In genomic region chr7:79520222-79520710, GRCm38 (mm10) we compare ENCODE assay signal across 8 mouse cellular contexts. TPM values are rescaled to one million over a fixed set of nuclear protein-coding genes. Genes with fewer than 3 reads are reported as not detected.
DNase-seq lines count a peak whose midpoint lies in the region; ATAC-seq lines count a peak whose summit lies in the region.
"Had no signal": no experiment of that assay in that cellular context is flagged by ENCODE, and none has a peak within 500 bp of the region (broad histone marks: within the 10 kb centered on the region; RNA-seq: fewer than 3 reads in every experiment).

No protein-coding gene starts in this region.

- H3K4me1 ChIP-seq in neural tube, embryonic 11.5 days (ENCODE audit: control insufficient read depth, insufficient read depth, low read length), result peaks cover 54% of the 10 kb centered on the region
- peaks cover 26% of the 10 kb centered on the region for H3K4me1 ChIP-seq in heart, embryonic 10.5 days

- WGBS in neural tube, embryonic 11.5 days, result 27% methylated on average over 2 of the region's 2 CpGs
- WGBS in heart, embryonic 10.5 days, result 19% methylated on average over 2 of the region's 2 CpGs

- no peaks in the 10 kb centered on the region for H3K36me3 ChIP-seq in neural tube, embryonic 11.5 days (ENCODE audit: control insufficient read depth, insufficient read depth, low read length)
- H3K36me3 ChIP-seq in heart, embryonic 10.5 days, result no peaks in the 10 kb centered on the region
- H3K36me3 ChIP-seq: limb, embryonic 12.5 days had no signal

- H3K27me3 ChIP-seq in neural tube, embryonic 11.5 days (ENCODE audit: control insufficient read depth, insufficient read depth, low read length), result no peaks in the 10 kb centered on the region; the same call in 1 of the 2 replicates
- peaks cover 98% of the 10 kb centered on the region for H3K27me3 ChIP-seq in heart, embryonic 10.5 days (ENCODE audit: insufficient read depth, poor library complexity, severe bottlenecking)

- H3K9ac ChIP-seq in neural tube, embryonic 11.5 days (ENCODE audit: low read length), result peak overlapping the region; percentile 30; the same call in 1 of the 2 replicates
- H3K9ac ChIP-seq: limb, embryonic 12.5 days had no signal

- no peaks in the 10 kb centered on the region for H3K9me3 ChIP-seq in neural tube, embryonic 11.5 days (ENCODE audit: control insufficient read depth, low read length)
- H3K9me3 ChIP-seq in heart, embryonic 10.5 days, result no peaks in the 10 kb centered on the region
- H3K9me3 ChIP-seq: limb, embryonic 12.5 days had no signal

- DNase-seq in neural tube, embryonic 11.5 days (ENCODE audit: low spot score), result peak; percentile 70
- DNase-seq in neural tube, embryonic 10.5 days (ENCODE audit: extremely low spot score, low spot score), result no peak
- DNase-seq in cerebellum, adult 9-11 months, result peak; percentile 80
- peak; percentile 86 for DNase-seq in heart, embryonic 10.5 days (ENCODE audit: low spot score)
- peak; percentile 68 to 76 for DNase-seq in kidney, postnatal 4 days
- DNase-seq in ovary, postnatal 14 days (ENCODE audit: low spot score), result peak; percentile 37
- no peak for DNase-seq in urinary bladder, adult 18-20 months (ENCODE audit: low spot score in 2 of 2)

- H3K4me3 ChIP-seq in neural tube, embryonic 11.5 days (ENCODE audit: low read depth, low read length), result no peak overlapping the region
- no peak overlapping the region for H3K4me3 ChIP-seq in heart, embryonic 10.5 days
- H3K4me3 ChIP-seq: limb, embryonic 12.5 days had no signal

- no peak overlapping the region for H3K4me2 ChIP-seq in neural tube, embryonic 11.5 days (ENCODE audit: low read depth)
- H3K4me2 ChIP-seq: limb, embryonic 12.5 days had no signal

- peak overlapping the region; percentile 98 for H3K27ac ChIP-seq in neural tube, embryonic 11.5 days (ENCODE audit: low read depth, low read length)
- H3K27ac ChIP-seq in heart, embryonic 10.5 days, result no peak overlapping the region
- H3K27ac ChIP-seq: limb, embryonic 12.5 days had no signal

- no peak for ATAC-seq in neural tube, embryonic 11.5 days (ENCODE audit: insufficient read depth, low FRiP score, low TSS enrichment)

RNA-seq across cellular contexts. Expression of gene Polg, which starts 54.1 kb away (rescaled TPM):
- 36.9 and 45.1 TPM in 2 replicates for polyA plus RNA-seq in neural tube, embryonic 11.5 days (2014; fragmentation: Nextera tagmentation; extraction: Ambion mirVana)
- polyA plus RNA-seq in heart, embryonic 10.5 days (2016; fragmentation: Nextera tagmentation; extraction: Ambion mirVana), result 33.2 and 43.3 TPM in 2 replicates

Comparison
In these comparisons a context has a peak if more than half of its experiments do, and no peak if none do; other contexts are left out.
1. DNase-seq: peak in neural tube, embryonic 11.5 days (single experiment), cerebellum, adult 9-11 months (single experiment), heart, embryonic 10.5 days (single experiment), kidney, postnatal 4 days (2 of 2) and ovary, postnatal 14 days (single experiment); none in neural tube, embryonic 10.5 days (single experiment) and urinary bladder, adult 18-20 months (0 of 2).